Mouse (Mus musculus) retina, postnatal 1 day (tissue): ENCODE data around the gene Nsl1.

Experiments used
- DNase-seq: peaks from one replicate; pipeline ENCODE4 v3.0.0-alpha.2; 2012

The Nsl1 gene

GRCm38 (mm10) chr1:191054870-191055532, 7.8 kb upstream of the Nsl1 start:
- DNase-seq: no peak

GRCm38 (mm10) chr1:191055533-191055873, 7.3 kb upstream of the Nsl1 start:
- no peak for DNase-seq

- DNase-seq: no peak
Measured at GRCm38 (mm10) chr1:191057461-191057860, 5.4 kb upstream of the Nsl1 start.

GRCm38 (mm10) chr1:191062241-191062780, 501 bp upstream of the Nsl1 start:
- DNase-seq: no peak

GRCm38 (mm10) chr1:191063700-191064099, 888 bp downstream of the Nsl1 start:
- DNase-seq: no peak

GRCm38 (mm10) chr1:191064535-191064934, 1.7 kb downstream of the Nsl1 start:
- no peak for DNase-seq

- DNase-seq: no peak
Measured at GRCm38 (mm10) chr1:191065188-191065587, 2.4 kb downstream of the Nsl1 start.

- DNase-seq: peak; percentile 24
Measured at GRCm38 (mm10) chr1:191068377-191068776, 5.6 kb downstream of the Nsl1 start.

- DNase-seq: no peak
Measured at GRCm38 (mm10) chr1:191070259-191070658, 7.4 kb downstream of the Nsl1 start.

GRCm38 (mm10) chr1:191071613-191072012, 8.8 kb downstream of the Nsl1 start:
- DNase-seq: no peak

- DNase-seq: no peak
Measured at GRCm38 (mm10) chr1:191072329-191072913, 9.6 kb downstream of the Nsl1 start.

GRCm38 (mm10) chr1:191073001-191073400, 10.2 kb downstream of the Nsl1 start:
- DNase-seq: peak; percentile 69

- DNase-seq: no peak
Measured at GRCm38 (mm10) chr1:191073486-191073885, 10.7 kb downstream of the Nsl1 start.

GRCm38 (mm10) chr1:191075199-191075883, 12.5 kb downstream of the Nsl1 start:
- DNase-seq: peak; percentile 80

GRCm38 (mm10) chr1:191083230-191083629, 20.4 kb downstream of the Nsl1 start:
- no peak for DNase-seq

GRCm38 (mm10) chr1:191084951-191085559, 22.2 kb downstream of the Nsl1 start:
- peak; percentile 66 for DNase-seq

GRCm38 (mm10) chr1:191085597-191085996, 22.8 kb downstream of the Nsl1 start:
- no peak for DNase-seq

GRCm38 (mm10) chr1:191086304-191086878, 23.6 kb downstream of the Nsl1 start:
- DNase-seq: no peak

GRCm38 (mm10) chr1:191086960-191087359, 24.1 kb downstream of the Nsl1 start:
- DNase-seq: no peak

GRCm38 (mm10) chr1:191087955-191088354, 25.1 kb downstream of the Nsl1 start:
- no peak for DNase-seq

GRCm38 (mm10) chr1:191089355-191089754, 26.5 kb downstream of the Nsl1 start:
- no peak for DNase-seq

- no peak for DNase-seq
Measured at GRCm38 (mm10) chr1:191092050-191092449, 29.2 kb downstream of the Nsl1 start.

- no peak for DNase-seq
Measured at GRCm38 (mm10) chr1:191093578-191093977, 30.8 kb downstream of the Nsl1 start.
